Mouse (Mus musculus): Measurements from ENCODE around the gene Prss16. TPM values are rescaled to one million over a fixed set of nuclear protein-coding genes. Genes with fewer than 3 reads are reported as not detected.
"Not testable (repeated sequence)": the region's sequence is repeated elsewhere in the genome, so short reads cannot be mapped to it uniquely, and the experiment has no call there.

Prss16 gene
- polyA plus RNA-seq, 1 experiment from 2014 or later = 0.10 TPM

- WGBS = under 1% methylated on average over 10 of the region's 14 CpGs
- no peaks in the 10 kb centered on the region for H3K9me3 ChIP-seq (replicated peaks; ENCODE audit: control insufficient read depth, low read length)
- peaks cover 21% of the 10 kb centered on the region; the same call in 1 of the 2 replicates for H3K4me1 ChIP-seq (ENCODE audit: control insufficient read depth, insufficient read depth, low read length)
- peak; percentile 93 for DNase-seq (ENCODE audit: low spot score)
- no peaks in the 10 kb centered on the region for H3K36me3 ChIP-seq (ENCODE audit: control insufficient read depth, insufficient read depth, low read length)
- H3K27ac ChIP-seq (ENCODE audit: low read depth, low read length) = peak overlapping the region; percentile 66
- peak overlapping the region; percentile 30 for H3K4me3 ChIP-seq (ENCODE audit: low read depth, low read length)
- ATAC-seq = peak; percentile 16
- H3K27me3 ChIP-seq (replicated peaks; ENCODE audit: control insufficient read depth, insufficient read depth, low read length) = no peaks in the 10 kb centered on the region
- peak overlapping the region; percentile 72 for H3K4me2 ChIP-seq (ENCODE audit: low read length)
- peak overlapping the region; percentile 58 for H3K9ac ChIP-seq (ENCODE audit: low read length)
These were observed 34.2 kb upstream of the Prss16 start for GRCm38 (mm10) chr13:22043503-22044431.

- under 1% methylated on average over 37 of the region's 80 CpGs for WGBS
- not testable (repeated sequence) for H3K9me3 ChIP-seq (replicated peaks; ENCODE audit: control insufficient read depth, low read length); H3K36me3 ChIP-seq (ENCODE audit: control insufficient read depth, insufficient read depth, low read length); H3K27me3 ChIP-seq (replicated peaks; ENCODE audit: control insufficient read depth, insufficient read depth, low read length)
- Histone ChIP-seq H3K4me3 (ENCODE audit: low read depth, low read length) (peak within 1 kb of the TSS; percentile 38), H3K9ac (ENCODE audit: low read length) (peak within 1 kb of the TSS; percentile 65), H3K4me1 (ENCODE audit: control insufficient read depth, insufficient read depth, low read length) (peaks cover 21% of the 10 kb centered on the region; the same call in 1 of the 2 replicates), H3K4me2 (ENCODE audit: low read length) (peak within 1 kb of the TSS; percentile 72), H3K27ac (ENCODE audit: low read depth, low read length) (peak within 1 kb of the TSS; percentile 86)
- peak; percentile 91 for ATAC-seq
- peak; percentile 100 for DNase-seq (ENCODE audit: low spot score)
These were observed 33.3 kb upstream of the Prss16 start, which contains the start of the genes Hist1h2ag and Hist1h2bj for GRCm38 (mm10) chr13:22042568-22043502. Gene Hist1h2ag, minus strand, starts transcription at chr13:22042944. Gene Hist1h2bj, plus strand, starts transcription at chr13:22043214.

DNA sequence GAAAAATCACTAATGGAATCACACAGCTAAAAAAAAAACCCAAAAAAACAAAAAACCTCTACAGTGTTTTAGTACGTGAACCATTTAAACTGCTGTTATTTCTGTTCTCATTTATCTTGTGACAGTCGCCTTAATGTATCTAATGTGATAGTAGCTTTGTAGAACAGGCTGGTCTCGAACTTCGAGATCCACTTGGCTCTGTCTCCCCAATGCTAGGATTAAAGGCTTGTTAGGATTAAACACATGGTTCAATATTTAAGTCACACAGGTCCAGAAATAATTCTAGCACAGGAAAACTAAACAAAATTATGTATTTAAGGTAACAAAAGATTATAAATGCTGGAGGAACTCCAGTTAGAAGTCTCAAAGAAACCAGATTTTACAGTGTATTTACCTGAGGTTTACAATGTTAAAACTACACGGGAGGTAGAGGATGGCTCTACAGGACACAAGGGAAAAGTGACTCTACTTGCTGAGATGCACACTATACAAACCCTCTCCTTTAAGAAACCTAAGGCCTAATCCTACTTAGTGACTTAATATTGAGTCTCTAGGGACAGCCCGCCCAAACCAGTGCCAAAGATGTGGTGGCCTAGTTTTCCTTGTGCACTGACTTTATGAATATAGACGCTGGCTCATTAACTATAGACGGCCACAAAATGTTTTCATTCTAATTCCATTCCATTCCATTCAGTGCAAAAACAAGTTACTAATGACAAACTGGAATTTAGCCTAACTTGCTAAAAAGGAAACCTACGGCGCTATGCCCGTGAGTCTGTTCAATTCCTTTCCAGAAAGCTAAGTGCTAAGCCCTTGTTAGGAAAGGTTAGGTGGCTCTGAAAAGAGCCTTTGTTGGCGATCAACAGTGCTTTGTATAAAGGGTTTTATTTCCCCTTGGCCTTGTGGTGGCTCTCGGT lies 32.4 kb upstream of the Prss16 start:
- ATAC-seq = no peak
- H3K4me2 ChIP-seq (ENCODE audit: low read length) = peak overlapping the region; percentile 72
- H3K27ac ChIP-seq (ENCODE audit: low read depth, low read length) = peak overlapping the region; percentile 86
- H3K4me1 ChIP-seq (ENCODE audit: control insufficient read depth, insufficient read depth, low read length) = peaks cover 21% of the 10 kb centered on the region; the same call in 1 of the 2 replicates
- H3K4me3 ChIP-seq (ENCODE audit: low read depth, low read length) = peak overlapping the region; percentile 38
- WGBS = 1% methylated on average over 13 of the region's 13 CpGs
- no peaks in the 10 kb centered on the region for H3K9me3 ChIP-seq (replicated peaks; ENCODE audit: control insufficient read depth, low read length)
- H3K27me3 ChIP-seq (replicated peaks; ENCODE audit: control insufficient read depth, insufficient read depth, low read length) = no peaks in the 10 kb centered on the region
- no peaks in the 10 kb centered on the region for H3K36me3 ChIP-seq (ENCODE audit: control insufficient read depth, insufficient read depth, low read length)
- peak; percentile 62 for DNase-seq (ENCODE audit: low spot score)
- peak overlapping the region; percentile 65 for H3K9ac ChIP-seq (ENCODE audit: low read length)

GRCm38 (mm10) chr13:22041142-22041536 lies 31.6 kb upstream of the Prss16 start, which contains the start of gene Hist1h4i:
Gene Hist1h4i, minus strand, starts transcription at chr13:22041362.
- Histone ChIP-seq H3K27ac (ENCODE audit: low read depth, low read length) (peak within 1 kb of the TSS; percentile 86), H3K4me2 (ENCODE audit: low read length) (peak within 1 kb of the TSS; percentile 72), H3K4me3 (ENCODE audit: low read depth, low read length) (peak within 1 kb of the TSS; percentile 38), H3K4me1 (ENCODE audit: control insufficient read depth, insufficient read depth, low read length) (peaks cover 24% of the 10 kb centered on the region), H3K9ac (ENCODE audit: low read length) (peak within 1 kb of the TSS; percentile 65)
- WGBS = 0% methylated on average over 24 of the region's 27 CpGs
- DNase-seq (ENCODE audit: low spot score) = peak; percentile 97
- not testable (repeated sequence) for H3K27me3 ChIP-seq (replicated peaks; ENCODE audit: control insufficient read depth, insufficient read depth, low read length); H3K9me3 ChIP-seq (replicated peaks; ENCODE audit: control insufficient read depth, low read length); H3K36me3 ChIP-seq (ENCODE audit: control insufficient read depth, insufficient read depth, low read length)
- peak; percentile 59 for ATAC-seq

DNA sequence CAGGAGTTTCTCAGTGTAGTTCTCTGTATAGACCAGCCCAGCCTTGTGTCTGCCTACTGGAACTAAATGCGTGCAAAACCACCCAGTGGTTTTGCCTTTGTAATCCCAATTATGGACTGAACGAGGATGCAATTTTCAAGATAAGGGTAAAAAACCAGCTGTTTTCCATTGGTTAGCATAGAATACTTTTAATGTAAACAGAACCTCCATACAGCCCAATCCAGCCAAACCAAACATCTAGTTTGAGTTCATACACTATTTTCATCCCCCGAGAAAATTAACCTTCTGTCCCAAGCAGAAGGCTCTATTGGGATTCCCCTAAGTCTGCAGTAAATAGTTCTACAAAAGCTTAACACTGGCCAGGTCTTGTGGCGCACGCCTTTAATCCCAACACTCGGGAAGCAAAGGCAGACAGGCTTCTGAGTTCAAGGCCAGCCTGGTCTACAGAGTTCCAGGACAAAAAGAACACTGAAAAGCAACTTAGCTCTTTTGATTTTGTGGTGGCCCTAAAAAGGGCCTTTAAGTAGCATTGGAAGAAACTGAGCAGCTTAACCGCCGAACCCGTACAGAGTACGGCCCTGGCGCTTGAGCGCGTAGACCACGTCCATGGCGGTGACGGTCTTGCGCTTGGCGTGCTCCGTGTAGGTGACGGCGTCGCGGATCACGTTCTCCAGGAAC lies 31.1 kb upstream of the Prss16 start:
- DNase-seq (ENCODE audit: low spot score) (peak; percentile 44), ATAC-seq (peak; percentile 11)
- Histone ChIP-seq H3K36me3 (ENCODE audit: control insufficient read depth, insufficient read depth, low read length) (no peaks in the 10 kb centered on the region), H3K4me1 (ENCODE audit: control insufficient read depth, insufficient read depth, low read length) (peaks cover 24% of the 10 kb centered on the region), H3K9ac (ENCODE audit: low read length) (peak overlapping the region; percentile 62), H3K4me2 (ENCODE audit: low read length) (peak overlapping the region; percentile 72), H3K27ac (ENCODE audit: low read depth, low read length) (peak overlapping the region; percentile 86), H3K27me3 (replicated peaks; ENCODE audit: control insufficient read depth, insufficient read depth, low read length) (no peaks in the 10 kb centered on the region), H3K9me3 (replicated peaks; ENCODE audit: control insufficient read depth, low read length) (no peaks in the 10 kb centered on the region), H3K4me3 (ENCODE audit: low read depth, low read length) (peak overlapping the region; percentile 38)
- WGBS = under 1% methylated on average over 22 of the region's 24 CpGs

DNA sequence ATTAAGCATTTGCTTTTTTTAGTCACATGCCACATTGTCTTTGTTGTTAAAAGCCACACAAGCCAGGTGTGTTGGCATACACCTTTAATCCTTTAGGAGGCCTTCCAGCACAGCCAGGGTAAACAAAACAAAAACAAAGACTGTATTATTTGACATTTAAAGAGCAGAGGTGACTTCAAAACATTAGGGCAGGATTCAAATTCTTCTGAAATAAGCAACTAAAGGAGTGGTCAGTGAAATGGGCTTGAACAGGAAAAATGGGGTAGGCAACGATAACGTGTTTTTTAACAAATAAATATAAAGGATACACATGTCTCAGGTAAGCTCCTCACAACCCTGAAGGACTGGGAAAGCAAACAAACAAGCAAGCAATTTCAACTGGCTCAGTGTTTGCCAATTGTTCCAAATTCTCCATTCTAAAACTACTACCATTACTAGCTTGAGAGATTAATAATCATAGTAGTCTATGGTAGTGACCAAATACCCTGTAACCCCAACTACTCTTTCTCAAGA lies 30.5 kb upstream of the Prss16 start:
- H3K27ac ChIP-seq (ENCODE audit: low read depth, low read length) = peak overlapping the region; percentile 86; the same call in 1 of the 2 replicates
- H3K4me1 ChIP-seq (ENCODE audit: control insufficient read depth, insufficient read depth, low read length) = peaks cover 24% of the 10 kb centered on the region
- 4% methylated on average over 2 of the region's 2 CpGs for WGBS
- no peaks in the 10 kb centered on the region for H3K27me3 ChIP-seq (replicated peaks; ENCODE audit: control insufficient read depth, insufficient read depth, low read length)
- H3K4me2 ChIP-seq (ENCODE audit: low read length) = peak overlapping the region; percentile 72
- H3K9me3 ChIP-seq (replicated peaks; ENCODE audit: control insufficient read depth, low read length) = no peaks in the 10 kb centered on the region
- H3K9ac ChIP-seq (ENCODE audit: low read length) = peak overlapping the region; percentile 62
- no peaks in the 10 kb centered on the region for H3K36me3 ChIP-seq (ENCODE audit: control insufficient read depth, insufficient read depth, low read length)
- DNase-seq (ENCODE audit: low spot score) (no peak), ATAC-seq (no peak)
- H3K4me3 ChIP-seq (ENCODE audit: low read depth, low read length) = peak overlapping the region; percentile 38

- ATAC-seq (no peak), DNase-seq (ENCODE audit: low spot score) (no peak)
- peak overlapping the region; percentile 72; the same call in 1 of the 2 replicates for H3K4me2 ChIP-seq (ENCODE audit: low read length)
- H3K9ac ChIP-seq (ENCODE audit: low read length) = no peak overlapping the region
- 54% methylated on average over 5 of the region's 5 CpGs for WGBS
- no peaks in the 10 kb centered on the region for H3K27me3 ChIP-seq (replicated peaks; ENCODE audit: control insufficient read depth, insufficient read depth, low read length)
- H3K9me3 ChIP-seq (replicated peaks; ENCODE audit: control insufficient read depth, low read length) = no peaks in the 10 kb centered on the region
- H3K4me3 ChIP-seq (ENCODE audit: low read depth, low read length) = no peak overlapping the region
- H3K4me1 ChIP-seq (ENCODE audit: control insufficient read depth, insufficient read depth, low read length) = peaks cover 26% of the 10 kb centered on the region
- H3K36me3 ChIP-seq (ENCODE audit: control insufficient read depth, insufficient read depth, low read length) = no peaks in the 10 kb centered on the region
- no peak overlapping the region for H3K27ac ChIP-seq (ENCODE audit: low read depth, low read length)
These were observed 29.8 kb upstream of the Prss16 start for GRCm38 (mm10) chr13:22039364-22039763.

All from forebrain, embryonic 14.5 days (tissue).